Mouse (Mus musculus): ENCODE measurements around the gene Rapgef1.

DNA sequence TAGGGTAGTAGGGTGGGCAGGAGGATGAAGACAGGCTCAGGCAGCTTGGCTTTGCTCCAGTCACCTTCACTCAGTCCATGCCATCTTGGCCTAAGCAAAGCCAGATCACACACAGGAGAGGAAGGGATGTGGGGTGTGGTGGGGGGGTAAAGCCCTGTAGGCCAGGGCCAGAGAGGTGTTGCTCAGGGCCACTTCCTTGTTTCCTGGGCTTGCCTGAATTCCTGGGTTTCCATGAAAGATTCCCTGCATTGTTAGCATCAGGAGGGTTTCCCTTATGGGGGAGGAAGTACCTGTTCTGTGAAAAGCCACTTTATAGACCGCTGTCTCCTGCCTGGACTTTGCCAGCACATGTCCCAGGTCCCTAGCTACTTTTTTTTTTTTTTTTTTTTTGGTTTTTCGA is 94.0 kb downstream of the Rapgef1 start:
- no peak for TF ChIP-seq CTCF (IDR thresholded peaks at IDR 0.05)
- no peak for TF ChIP-seq EP300 (IDR thresholded peaks at IDR 0.05)

All from lung, postnatal 0 days (tissue).